Mouse (Mus musculus) midbrain, postnatal 0 days (tissue): ENCODE measurements around the gene 9130019O22Rik. TPM values are rescaled to one million over a fixed set of nuclear protein-coding genes. Genes with fewer than 3 reads are reported as not detected.

Experiments
- ATAC-seq: fragments of 200-750 bp; cut with Nextera tagmentation; 2 replicates; pipeline ENCODE4 v1.8.0; 2017; ENCODE audit warnings: moderate number of reproducible peaks, mild to moderate bottlenecking, moderate TSS enrichment, moderate library complexity; ENCODE audit not compliant: low FRiP score
- DNase-seq: peaks from one replicate; pipeline ENCODE4 v3.0.0-alpha.2; 2015; ENCODE audit warnings: low spot score
- H3K27ac ChIP-seq: fragments of 300-500 bp; sonication (generic); 2 replicates; pipeline ENCODE4 v1.5.1; 2014; ENCODE audit warnings: low read depth, mild to moderate bottlenecking, low read length, mixed read lengths
- H3K27me3 ChIP-seq: fragments of 300-500 bp; sonication (generic); 2 replicates; pipeline ENCODE4 v1.6.1; 2014; ENCODE audit warnings: low read length, control low read depth, mixed read lengths; ENCODE audit not compliant: insufficient read depth
- H3K36me3 ChIP-seq: fragments of 300-500 bp; sonication (generic); 2 replicates; pipeline ENCODE4 v1.6.1; 2014; ENCODE audit warnings: low read length, control low read depth, mixed read lengths; ENCODE audit not compliant: insufficient read depth
- H3K4me1 ChIP-seq: fragments of 300-500 bp; sonication (generic); 2 replicates; pipeline ENCODE4 v1.6.1; 2014; ENCODE audit warnings: mild to moderate bottlenecking, control low read depth, antibody characterized with exemption, low read length, mixed read lengths; ENCODE audit not compliant: insufficient read depth
- H3K4me2 ChIP-seq: fragments of 300-500 bp; sonication (generic); 2 replicates; pipeline ENCODE4 v1.6.1; 2014; ENCODE audit warnings: low read depth, mild to moderate bottlenecking, low read length, mixed read lengths; ENCODE audit not compliant: poor library complexity, severe bottlenecking
- H3K4me3 ChIP-seq: fragments of 300-500 bp; sonication (generic); 2 replicates; pipeline ENCODE4 v1.5.1; 2014; ENCODE audit warnings: low read depth, mild to moderate bottlenecking, low read length, moderate library complexity
- H3K9ac ChIP-seq: fragments of 300-500 bp; sonication (generic); replicated peaks from 2 replicates; pipeline ENCODE4 v1.6.1; 2014; ENCODE audit warnings: mild to moderate bottlenecking, low read length, moderate library complexity, mixed read lengths; ENCODE audit not compliant: poor library complexity, severe bottlenecking
- H3K9me3 ChIP-seq: fragments of 300-500 bp; sonication (generic); 2 replicates; pipeline ENCODE4 v1.6.1; 2016; ENCODE audit warnings: low read length, control low read depth
- CTCF ChIP-seq: IDR thresholded peaks from 2 replicates; pipeline ENCODE4 v1.5.1; 2016; ENCODE audit warnings: antibody characterized with exemption, mild to moderate bottlenecking
- WGBS: fragments of 180-500 bp; shearing (Covaris S2); extraction: QIAGEN DNeasy Blood & Tissue Kit; methylation state at CpG from one replicate; pipeline ENCODE4 v1.1.7; 2014; 5-methylcytosine and 5-hydroxymethylcytosine counted together
- polyA plus RNA-seq: library from polyadenylated mRNA; unstranded; fragments of >200 nt; fragmentation: Nextera tagmentation; extraction: Ambion mirVana; gene quantifications from 2 replicates; pipeline ENCODE4 v1.2.1, GENCODE M21; 2015
- total RNA-seq: library from RNA; depleted of rRNA; stranded (reverse); fragments of >200 nt; gene quantifications from 2 replicates; pipeline ENCODE4 v1.2.3, GENCODE M21; 2014; rRNA removed

The 9130019O22Rik gene
- total RNA-seq, result 4.0 and 4.1 TPM in 2 replicates
- polyA plus RNA-seq, result 1.4 and 2.0 TPM in 2 replicates

DNA sequence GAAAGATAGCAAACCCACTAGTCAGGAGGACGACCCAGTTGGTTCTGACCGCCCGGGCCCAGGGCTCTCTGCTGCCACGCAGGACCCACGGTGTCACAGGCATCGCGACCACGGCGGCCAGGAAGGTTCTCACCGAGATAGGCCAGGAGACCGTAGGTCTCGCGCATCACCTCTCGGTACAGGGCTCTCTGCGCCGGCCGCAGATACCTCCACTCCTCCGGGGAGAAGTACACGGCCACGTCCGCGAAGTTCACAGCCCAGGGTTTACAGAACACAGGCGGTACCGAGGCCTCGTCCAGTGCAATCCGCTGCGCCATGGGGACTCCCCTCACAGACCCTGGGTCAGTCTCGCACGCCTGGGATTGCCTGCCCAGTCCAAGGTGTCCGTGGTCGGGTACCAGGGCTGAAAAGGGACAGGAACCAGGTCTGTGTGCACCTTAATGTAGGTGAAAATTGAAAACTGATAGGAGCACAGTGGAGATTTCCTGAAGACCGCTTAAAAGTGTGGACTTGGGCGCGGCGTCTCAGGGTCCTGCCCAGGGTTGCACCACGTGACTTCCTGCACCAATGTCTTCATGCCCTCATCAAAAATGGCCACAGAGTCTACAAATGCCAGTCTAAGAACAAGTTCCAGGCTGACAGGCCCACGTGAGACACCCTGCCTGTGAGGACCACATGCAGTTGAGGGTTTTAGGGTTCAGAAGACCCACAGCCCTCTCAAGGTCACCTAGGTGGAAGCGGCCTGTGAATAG is at the start of gene 9130019O22Rik:
Gene 9130019O22Rik, minus strand, starts transcription at position 526 of the 752 bp plus-strand sequence.
- Histone ChIP-seq H3K36me3 (no peaks in the 10 kb centered on the region; the same call in 1 of the 2 replicates), H3K4me2 (peak within 1 kb of the TSS; percentile 68), H3K4me3 (peak within 1 kb of the TSS; percentile 45), H3K4me1 (no peaks in the 10 kb centered on the region), H3K9ac (peak within 1 kb of the TSS; percentile 50), H3K9me3 (no peaks in the 10 kb centered on the region), H3K27ac (0 out of 2 replicates have a peak within 1 kb of the TSS, but pooled peaks have one; percentile 26), H3K27me3 (no peaks in the 10 kb centered on the region)
- no peak for TF ChIP-seq CTCF
- DNase-seq (peak; percentile 93), ATAC-seq (peak; percentile 88)
- WGBS, result 12% methylated on average over 38 of the region's 38 CpGs

- no peak overlapping the region for H3K4me3 ChIP-seq
- TF ChIP-seq CTCF, result no peak
- H3K4me1 ChIP-seq, result no peaks in the 10 kb centered on the region
- H3K36me3 ChIP-seq, result no peaks in the 10 kb centered on the region
- no peaks in the 10 kb centered on the region for H3K27me3 ChIP-seq
- H3K9ac ChIP-seq, result no peak overlapping the region
- H3K9me3 ChIP-seq, result no peaks in the 10 kb centered on the region
- H3K4me2 ChIP-seq, result no peak overlapping the region
- no peak for ATAC-seq
- DNase-seq, result no peak
- 92% methylated on average over 4 of the region's 4 CpGs for WGBS
- H3K27ac ChIP-seq, result no peak overlapping the region
These were observed 48.2 kb upstream of the 9130019O22Rik start for GRCm38 (mm10) chr7:127435206-127435605.

DNA sequence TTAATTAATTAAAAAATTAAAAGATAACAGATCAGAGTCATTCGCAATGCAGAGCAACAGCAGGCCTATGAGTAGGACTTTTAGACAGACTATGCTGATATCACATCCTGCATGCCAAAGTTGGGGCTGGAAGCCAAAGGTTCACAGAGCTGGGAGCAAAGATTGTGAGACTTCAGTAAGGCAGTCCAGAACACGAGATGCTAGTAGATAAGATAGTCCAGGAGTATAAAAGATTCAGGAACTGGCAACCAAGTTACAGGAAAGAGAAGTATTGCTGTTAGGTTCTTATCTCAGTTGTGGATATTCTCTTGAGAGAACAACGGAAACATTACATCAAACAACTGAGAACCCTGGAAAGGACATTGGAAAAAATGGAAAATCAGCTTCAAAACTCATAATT is 39.4 kb upstream of the 9130019O22Rik start:
- Histone ChIP-seq H3K27ac (no peak overlapping the region), H3K4me3 (no peak overlapping the region), H3K9me3 (no peaks in the 10 kb centered on the region), H3K27me3 (0 out of 2 replicates have a peak, but pooled peaks cover 3% of the 10 kb centered on the region), H3K4me2 (no peak overlapping the region), H3K9ac (no peak overlapping the region), H3K4me1 (peaks cover under 1% of the 10 kb centered on the region; the same call in 1 of the 2 replicates), H3K36me3 (no peaks in the 10 kb centered on the region)
- DNase-seq (no peak), ATAC-seq (no peak)
- WGBS, result 67% methylated on average over 3 of the region's 3 CpGs
- TF ChIP-seq CTCF, result no peak

- no peak overlapping the region for H3K9ac ChIP-seq
- no peaks in the 10 kb centered on the region for H3K9me3 ChIP-seq
- peaks cover 5% of the 10 kb centered on the region for H3K4me1 ChIP-seq
- H3K27ac ChIP-seq, result no peak overlapping the region
- no peak overlapping the region for H3K4me3 ChIP-seq
- ATAC-seq (no peak), DNase-seq (no peak)
- WGBS, result 88% methylated on average over 2 of the region's 2 CpGs
- H3K36me3 ChIP-seq, result no peaks in the 10 kb centered on the region
- H3K4me2 ChIP-seq, result no peak overlapping the region
- no peak for TF ChIP-seq CTCF
- 0 out of 2 replicates have a peak, but pooled peaks cover 3% of the 10 kb centered on the region for H3K27me3 ChIP-seq
These were observed 38.9 kb upstream of the 9130019O22Rik start for GRCm38 (mm10) chr7:127425911-127426310.

GRCm38 (mm10) chr7:127425291-127425690 is 38.3 kb upstream of the 9130019O22Rik start:
- H3K4me3 ChIP-seq, result no peak overlapping the region
- ATAC-seq (no peak), DNase-seq (no peak)
- no peak overlapping the region for H3K9ac ChIP-seq
- no peaks in the 10 kb centered on the region for H3K36me3 ChIP-seq
- TF ChIP-seq CTCF, result no peak
- H3K9me3 ChIP-seq, result no peaks in the 10 kb centered on the region
- H3K27me3 ChIP-seq, result 0 out of 2 replicates have a peak, but pooled peaks cover 3% of the 10 kb centered on the region
- no peak overlapping the region for H3K4me2 ChIP-seq
- 86% methylated on average over 3 of the region's 3 CpGs for WGBS
- H3K27ac ChIP-seq, result no peak overlapping the region
- peaks cover 5% of the 10 kb centered on the region for H3K4me1 ChIP-seq

GRCm38 (mm10) chr7:127422247-127422646 is 35.3 kb upstream of the 9130019O22Rik start:
- Histone ChIP-seq H3K4me2 (peak overlapping the region; percentile 96), H3K9ac (peak overlapping the region; percentile 87), H3K27ac (peak overlapping the region; percentile 85), H3K4me3 (peak overlapping the region; percentile 66), H3K27me3 (no peaks in the 10 kb centered on the region), H3K36me3 (0 out of 2 replicates have a peak, but pooled peaks cover 6% of the 10 kb centered on the region), H3K4me1 (peaks cover 5% of the 10 kb centered on the region), H3K9me3 (no peaks in the 10 kb centered on the region)
- WGBS, result 1% methylated on average over 15 of the region's 15 CpGs
- peak; percentile 81 for ATAC-seq
- no peak for TF ChIP-seq CTCF
- peak; percentile 72 for DNase-seq
